Mouse (Mus musculus): ENCODE results near the gene Gm11639.

Gm11639 gene

DNA sequence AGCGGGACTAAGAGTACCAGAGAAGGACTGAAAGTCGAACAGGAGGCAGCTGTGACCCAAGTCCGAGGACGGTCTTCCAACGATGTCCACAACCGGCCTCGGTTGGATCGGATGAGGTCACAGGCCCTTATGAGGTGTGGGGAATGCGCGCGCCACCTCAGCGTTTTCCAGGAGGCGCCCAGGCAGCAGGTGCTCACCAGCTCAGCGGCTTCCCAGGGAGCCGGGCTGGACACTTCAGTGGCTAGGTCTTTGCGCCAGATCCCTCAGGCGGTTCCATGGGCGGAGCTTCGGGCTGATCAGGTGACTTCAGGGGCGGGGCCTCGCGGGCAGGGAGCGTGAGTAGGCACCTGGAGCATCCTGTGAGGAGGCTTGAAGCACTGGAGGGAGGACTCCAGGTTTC, at the start of gene Gm11639:
TSS of gene Gm11639 (plus strand) at position 160 of the 400 bp plus-strand sequence.
- DNase-seq = peak; percentile 71

DNA sequence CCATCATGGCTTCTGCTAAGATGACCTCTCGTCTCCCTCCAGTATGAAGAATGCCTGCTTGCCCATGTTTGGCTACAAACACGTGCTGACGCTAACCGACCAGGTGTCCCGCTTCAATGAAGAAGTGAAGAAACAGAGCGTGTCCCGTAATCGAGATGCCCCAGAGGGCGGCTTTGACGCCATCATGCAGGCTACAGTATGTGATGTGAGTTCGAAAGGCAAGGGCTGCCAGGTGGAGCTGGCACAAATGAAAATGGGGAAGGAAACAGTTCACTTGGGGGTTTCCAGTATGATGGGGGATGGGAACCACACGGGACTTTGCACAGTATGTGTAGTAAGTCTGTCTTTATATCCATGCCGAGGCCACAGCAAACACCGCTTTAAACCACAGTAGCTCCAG, 48.5 kb upstream of the Gm11639 start:
- no peak for DNase-seq

DNA sequence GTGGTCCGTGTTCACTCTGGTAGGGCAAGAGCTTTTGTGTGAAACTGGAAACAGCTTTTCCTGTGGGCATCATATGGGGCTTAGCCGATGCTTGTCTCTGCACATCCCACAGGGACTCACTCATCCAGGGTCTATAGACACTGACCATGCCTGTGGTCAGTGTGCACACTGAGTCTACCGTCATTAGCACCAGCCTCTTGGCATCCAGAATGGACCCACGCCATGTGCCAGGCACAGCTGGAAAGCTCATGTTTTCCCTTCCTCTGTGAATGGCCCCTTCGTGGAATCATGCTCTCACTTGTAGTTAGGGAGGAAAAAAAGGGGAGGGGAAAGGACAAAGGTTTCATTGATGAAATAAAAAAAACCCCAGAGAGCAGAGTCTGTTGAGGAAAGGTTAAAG, 47.5 kb upstream of the Gm11639 start:
- DNase-seq = no peak

DNA sequence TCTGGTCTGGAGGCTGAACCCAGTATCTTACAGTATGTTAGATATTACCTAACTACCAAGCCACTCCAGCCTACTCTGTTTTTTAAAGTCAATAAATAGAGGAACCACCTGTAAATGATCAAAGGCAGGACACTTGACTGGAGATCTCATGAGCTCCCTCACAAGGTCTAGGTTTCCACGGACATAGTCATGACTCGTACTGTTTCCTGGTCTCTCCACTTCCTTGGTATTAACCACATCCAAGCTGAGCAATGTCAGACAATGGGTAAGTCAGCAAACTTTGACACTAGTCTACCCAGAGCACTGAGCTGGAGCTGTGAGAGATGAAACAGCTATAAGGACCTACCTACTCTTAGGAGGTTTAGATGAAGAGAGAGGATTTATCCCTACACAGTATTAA, 46.6 kb upstream of the Gm11639 start:
- DNase-seq = no peak

DNA sequence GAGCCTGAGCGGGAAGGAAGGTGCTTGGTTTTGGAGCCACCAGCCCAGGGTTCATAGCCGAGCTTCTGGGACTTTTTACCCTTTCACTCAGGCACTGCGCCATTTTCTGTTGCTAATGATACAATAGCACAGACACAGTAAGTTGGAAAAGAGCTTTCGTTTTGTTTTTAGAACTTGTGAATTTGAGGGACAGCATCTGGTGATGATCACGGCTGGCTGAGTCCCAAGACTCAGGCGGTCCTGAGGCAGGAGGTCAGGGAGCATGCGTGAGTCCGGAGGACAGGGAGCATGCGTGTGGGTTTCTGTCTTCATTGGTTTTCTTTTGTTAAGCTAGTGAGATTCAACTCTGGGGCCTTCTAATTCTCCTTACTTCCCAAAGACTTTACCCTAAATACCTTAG, 45.9 kb upstream of the Gm11639 start:
- no peak for DNase-seq

DNA sequence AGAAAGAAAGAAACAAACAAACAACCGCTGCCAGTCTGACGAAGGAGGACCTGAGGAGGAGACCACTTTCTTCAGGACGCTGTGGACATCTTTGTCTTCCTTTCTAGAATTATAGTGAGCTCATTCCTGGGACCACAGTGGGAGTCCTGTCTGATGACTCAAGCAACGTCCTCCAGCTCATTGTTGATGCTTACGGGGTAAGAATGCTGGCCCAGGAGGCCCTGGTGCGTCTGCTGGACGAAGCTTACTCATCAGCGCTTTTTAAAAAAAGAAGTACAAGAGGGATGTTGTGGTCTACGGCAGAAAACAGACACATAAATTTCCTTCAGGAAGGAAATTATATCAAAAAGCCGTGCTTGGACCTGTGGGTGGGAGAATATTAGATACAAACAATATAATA, 44.6 kb upstream of the Gm11639 start:
- DNase-seq = no peak

DNA sequence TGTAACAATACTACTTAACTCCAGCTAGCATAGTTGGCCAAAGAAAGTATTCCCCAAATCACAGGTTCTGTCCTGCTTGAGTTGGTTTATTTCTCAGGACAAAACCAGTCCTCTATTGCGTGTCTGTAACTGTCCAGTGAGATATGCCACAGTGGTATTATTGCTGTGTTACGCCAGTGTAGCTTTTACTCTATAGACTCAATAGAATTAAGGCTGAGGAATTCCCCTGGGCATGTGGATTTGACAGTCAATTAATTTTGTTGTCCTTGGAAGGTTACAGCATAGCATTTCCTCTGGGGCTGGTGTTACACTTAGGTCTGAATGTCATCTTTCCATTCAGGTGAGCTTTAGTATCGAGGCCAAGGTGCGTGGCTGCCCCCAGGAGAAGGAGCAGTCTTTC, 42.3 kb upstream of the Gm11639 start:
- DNase-seq = no peak

DNA sequence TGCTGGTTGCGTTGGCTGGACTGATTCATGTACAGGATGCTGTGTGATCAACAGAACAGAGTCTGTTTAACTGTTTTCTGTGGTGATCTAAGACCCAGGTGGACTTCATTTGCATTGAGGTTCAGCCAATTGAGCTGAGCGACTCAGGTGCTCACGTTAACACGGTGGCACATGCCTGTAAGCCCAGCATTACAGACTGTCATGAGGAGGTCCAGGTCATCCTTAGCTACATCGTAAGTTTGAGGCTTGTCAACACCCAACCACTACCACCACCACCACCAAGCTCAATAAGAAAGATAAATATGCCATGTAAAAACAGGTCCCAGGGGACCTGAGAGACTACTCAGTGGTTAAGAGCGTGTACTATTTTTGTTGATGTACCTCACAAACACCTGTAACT, 40.1 kb upstream of the Gm11639 start:
- no peak for DNase-seq

DNA sequence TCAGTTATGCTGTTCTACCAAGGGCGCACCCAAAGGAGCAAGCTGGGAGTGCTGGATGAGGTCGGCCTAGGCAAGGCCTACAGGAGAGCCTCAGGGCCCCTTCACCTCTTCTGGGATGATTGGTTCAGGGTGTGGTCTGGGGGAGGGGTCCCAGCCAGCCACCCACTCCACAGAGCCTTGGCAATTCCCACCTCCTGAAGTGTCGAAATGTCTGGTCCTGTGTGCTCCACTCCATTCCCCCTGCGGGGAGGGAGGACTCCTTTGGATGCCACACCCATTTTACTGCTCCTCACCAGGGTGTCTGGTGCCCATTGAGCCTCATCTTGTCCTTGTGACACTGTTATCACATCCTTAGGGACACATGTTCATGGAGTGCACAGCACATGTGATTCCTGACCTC, 39.3 kb upstream of the Gm11639 start:
- no peak for DNase-seq

DNA sequence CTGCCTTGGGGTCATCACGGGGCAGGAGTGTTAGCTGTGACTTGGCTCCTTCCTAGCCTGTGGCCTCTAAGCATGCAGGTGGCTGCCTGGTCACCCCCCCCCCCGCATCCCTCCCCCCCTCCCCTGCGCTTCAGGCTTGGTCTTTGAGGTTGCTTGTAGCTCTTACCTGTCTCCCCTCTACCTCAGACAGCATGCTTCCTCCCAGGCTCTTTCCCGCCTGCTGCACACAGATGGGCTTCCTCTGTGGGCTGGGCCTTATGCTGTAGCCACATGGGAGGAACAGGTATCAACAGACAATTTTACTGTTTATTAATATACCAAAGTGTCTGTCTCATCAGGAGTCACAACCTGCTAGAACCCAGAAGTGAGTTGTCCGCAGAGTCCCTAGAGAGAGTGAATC, 38.9 kb upstream of the Gm11639 start:
- DNase-seq = no peak

DNA sequence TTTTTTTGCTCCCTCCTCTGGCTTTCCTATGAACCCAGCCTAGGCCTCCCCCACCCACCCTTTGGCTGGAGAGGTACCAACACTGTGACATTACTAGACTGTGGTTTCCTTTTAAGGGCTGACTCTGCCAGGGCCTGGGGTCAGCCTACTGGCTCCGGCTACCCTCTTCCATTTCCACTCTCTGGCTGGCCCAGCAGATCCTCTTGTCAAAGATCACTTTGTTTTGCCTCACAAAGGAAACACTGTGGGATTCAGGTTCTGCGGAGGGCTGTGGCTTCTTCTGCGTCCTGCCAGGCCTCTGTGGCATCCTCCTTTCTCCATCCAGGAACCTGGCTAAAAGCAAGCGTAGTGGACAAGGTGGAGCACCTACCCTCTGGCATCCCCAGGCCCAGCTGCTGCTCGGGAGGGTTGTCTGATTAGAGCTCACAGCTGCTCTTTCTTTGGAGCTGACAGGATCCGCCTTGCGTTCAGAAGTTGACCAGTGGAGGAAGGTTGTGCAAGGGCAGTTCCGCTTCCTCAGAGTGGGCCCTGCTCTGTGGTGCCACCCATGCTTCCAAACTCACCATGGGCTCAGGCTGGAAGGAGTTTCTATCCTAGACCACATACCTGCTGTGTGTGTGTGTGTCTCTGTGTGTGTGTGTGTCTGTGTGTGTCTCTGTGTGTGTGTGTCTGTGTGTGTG, 38.2 kb upstream of the Gm11639 start:
- peak; percentile 31 for DNase-seq

DNA sequence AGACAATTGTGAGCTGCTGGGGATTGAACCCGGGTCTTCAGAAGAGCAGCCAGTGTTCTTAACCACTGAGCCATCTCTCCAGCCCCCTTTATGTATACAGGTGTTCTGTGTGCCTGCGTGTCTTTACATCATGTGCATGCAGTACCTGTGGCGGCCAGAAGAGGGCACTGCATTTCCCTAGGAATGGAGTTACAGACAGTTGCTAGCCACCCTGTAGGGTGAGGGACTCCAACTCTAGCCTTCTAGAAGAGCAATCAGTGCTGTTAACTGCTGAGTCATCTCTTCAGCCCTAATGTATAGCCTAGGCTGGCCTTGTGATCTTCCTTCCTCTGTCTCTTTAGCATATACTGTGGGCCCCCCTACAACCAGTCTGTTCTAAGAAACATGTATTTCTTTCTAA, 36.9 kb upstream of the Gm11639 start:
- peak; percentile 42 for DNase-seq

DNA sequence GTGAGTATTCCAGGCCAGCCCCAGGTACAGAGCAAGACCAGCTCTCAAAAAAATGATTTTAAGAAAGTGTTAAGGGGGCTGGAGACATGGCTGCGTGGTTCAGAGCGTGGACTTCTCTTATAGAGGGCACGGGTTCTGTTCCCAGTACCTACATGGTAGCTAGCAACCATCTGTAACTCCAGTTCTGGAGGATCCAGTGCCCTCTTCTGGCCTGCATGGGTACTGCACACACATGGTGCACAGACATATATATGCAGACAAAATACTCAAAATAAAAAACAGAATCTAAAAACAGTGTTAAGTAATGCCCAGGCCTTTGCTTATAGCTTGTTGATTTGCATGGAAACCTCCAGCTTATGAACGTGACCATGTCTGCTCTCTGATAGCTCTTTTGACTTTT, 24.9 kb upstream of the Gm11639 start:
- DNase-seq = no peak

DNA sequence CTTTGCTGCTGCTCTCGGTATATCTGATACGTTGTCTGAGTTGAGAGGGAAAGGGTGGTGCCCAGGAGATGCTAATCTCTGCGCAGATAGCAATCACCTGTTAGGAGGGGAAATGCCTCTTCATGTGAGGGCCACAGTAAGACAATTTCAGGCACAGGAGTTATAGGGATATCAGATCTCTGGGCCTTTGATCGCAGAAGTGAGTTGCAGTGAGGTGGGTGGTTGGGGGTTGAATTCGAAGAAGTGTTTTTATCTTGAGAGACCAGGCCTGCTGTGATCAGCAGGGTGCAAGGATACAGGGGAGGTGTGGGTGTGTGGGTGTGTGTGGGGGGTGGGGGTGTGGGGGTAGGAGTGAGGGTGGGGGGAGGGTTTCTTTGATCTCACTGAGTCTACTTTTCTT, 24.4 kb upstream of the Gm11639 start:
- no peak for DNase-seq

DNA sequence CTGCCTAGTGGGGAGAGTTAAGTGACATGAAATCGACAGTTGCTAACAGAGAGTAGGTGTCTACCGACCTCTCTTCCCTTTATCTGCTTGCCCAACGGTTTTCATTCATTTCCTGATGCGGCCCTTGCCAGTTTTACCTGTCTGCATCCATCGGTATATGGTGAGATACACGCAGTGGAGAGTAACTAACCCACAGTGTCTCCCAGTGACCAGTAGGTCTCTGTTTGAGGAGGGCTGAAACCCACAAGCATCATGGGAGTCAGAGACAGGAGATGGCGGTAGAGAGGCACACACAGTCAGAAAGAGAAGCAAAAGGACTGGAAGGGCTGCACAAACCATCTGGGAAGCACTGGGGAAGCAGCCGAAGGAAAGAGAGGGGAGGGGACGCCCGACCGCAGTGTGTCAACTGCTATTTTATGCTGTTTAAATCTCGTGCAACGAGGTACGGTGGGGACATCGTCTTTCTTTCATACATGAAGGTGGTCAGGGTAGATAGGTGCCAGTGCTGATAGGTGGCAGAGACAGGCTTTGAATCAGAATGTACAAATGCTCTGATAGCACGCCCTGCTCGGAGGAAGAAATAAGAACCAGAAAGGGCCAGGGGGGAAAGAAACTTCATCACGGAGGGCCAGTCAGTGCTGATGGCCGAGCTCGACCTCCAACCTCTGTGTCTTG, 23.8 kb upstream of the Gm11639 start:
- peak; percentile 41 for DNase-seq

DNA sequence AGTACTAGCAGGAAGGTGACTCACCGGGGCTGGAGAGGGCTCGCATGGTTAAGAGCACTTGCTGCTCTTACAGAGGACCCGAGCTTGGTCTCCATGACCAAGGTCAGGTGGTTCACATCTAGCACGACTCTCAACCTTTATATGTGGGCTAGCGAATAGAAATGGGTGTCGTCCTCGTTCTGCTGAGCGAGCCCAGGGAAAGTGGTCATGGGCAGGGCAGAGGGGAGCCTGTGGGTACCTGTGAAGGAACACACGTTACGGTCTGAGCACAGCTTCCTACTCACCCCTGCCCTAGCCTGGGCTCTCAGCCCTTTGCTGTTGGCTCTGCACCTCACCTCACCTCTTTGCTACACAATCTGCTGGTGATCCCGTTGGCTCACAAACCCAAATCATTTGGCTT, 22.9 kb upstream of the Gm11639 start:
- DNase-seq = no peak

DNA sequence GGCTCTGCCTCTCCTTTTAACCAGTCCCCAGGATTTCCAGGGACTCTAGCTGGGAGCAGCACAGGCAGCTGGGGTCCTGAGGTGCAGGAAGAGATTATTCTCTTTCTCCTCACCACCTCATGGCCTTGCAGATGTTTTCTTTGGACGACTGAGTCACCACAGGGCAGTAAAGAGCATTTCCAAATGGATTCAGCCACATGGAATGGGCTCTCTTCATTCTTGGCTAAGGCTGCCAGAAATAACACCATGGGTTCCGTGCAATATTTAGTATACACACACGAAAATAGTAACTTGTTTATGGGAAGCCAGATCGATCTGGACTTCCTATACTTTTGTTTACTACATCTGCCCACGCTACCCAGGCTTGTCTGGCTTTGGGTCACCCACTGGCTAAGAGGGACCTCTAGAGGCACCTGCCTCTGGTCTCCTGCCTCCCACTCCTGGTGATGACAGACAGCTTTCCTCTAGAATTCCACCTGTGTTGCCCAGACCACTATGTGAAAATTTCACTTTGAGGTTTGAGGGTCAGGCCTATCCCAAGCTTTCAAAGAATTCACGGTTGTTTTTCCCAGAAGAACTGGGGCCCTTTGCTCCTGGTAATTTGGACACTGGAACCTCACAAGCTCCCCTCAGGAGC, 22.1 kb upstream of the Gm11639 start:
- DNase-seq = no peak

DNA sequence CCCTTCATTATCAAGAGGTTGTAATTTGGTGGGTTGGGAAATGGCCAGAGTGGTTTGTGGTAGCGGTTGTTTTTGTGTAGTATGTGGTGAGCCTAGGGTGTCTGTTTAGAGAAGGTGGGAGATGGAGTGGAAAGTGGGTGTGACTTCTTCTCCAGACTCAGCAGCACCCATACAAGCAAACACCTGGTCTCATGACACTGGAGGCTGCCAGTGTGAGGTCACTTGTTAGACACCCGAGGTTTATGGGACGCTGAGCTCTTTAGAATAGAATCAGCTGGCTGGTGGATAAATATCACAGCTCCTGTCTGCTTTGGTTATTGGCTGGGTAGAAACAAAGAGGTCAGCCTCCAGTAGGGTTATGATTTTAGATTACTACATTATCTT, 21.6 kb upstream of the Gm11639 start:
- DNase-seq = no peak

DNA sequence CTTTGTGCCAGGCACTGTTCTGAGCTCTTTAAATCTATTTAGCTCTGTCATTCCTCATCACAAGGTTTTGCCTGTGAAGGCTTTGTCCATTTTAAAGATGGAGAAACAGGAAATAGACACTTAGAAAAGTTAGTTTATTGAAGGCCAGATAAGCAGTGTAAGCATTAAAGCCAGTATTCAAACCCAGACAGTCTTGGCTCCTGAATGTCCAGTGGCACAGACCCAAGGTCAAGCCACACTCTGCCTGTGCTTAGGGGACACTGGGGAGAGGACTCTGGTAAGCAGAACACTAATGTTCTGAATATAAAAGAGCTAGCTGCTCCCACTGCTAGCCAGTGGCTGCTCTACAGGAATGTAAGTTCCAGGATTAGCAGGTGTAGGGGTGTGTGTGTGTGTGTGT, 21.1 kb upstream of the Gm11639 start:
- DNase-seq = no peak

DNA sequence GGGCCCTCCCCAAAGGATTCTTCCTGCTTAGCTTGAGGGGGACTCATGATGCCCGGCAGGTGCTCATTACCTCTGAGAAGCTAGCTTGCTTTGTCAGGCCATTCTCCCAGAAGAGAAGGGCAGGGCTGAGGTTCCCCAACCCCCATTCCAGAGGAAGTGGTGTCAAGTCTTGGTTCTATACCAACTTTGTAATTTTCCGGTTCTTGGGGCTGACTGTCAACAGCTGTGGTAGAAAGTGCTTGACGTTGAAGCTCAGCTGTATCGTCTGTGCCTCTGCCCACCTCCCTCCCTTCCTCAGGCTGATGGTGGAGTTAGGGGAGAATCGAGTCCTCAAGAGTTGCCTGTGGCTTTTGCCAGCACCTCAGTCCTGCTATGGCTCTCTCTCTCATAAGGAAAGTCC, 18.1 kb upstream of the Gm11639 start:
- DNase-seq = peak; percentile 43

DNA sequence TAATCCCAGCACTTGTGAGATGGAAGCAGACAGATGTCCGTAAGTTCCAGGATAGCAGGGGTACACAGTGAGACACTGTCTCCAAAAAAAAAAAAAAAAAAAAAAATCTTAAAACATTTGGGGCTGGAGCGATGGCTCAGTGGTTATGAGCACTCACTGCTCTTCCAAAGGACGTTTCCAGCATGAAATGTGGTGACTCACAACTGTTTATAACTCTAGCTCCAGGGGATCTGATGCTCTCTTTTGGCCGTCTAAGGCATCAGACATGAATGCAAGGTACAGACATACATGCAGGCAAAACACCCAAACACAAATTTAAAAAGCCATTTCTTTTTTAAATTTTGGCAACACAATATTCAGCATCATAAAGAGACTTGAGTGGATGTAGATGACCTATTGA, 12.1 kb upstream of the Gm11639 start:
- no peak for DNase-seq

DNA sequence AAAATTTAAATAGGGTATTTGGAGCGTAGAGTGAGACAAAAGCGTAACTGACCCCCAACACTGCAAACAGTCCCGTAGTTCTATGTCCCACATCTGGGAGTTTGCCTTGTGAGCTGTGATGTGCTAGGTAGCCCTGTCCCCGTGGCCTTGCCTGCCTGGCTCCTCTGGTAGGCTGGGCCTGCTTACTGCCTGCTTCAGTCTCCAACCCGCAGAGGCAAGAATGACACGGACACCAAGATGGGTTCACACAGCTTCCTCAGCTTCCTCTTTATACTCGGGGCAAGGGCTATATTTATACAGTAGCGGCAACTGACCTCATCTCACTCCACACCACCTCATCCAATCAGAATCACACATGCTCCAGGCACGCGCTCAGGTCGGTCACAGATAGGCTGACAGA, 10.7 kb upstream of the Gm11639 start:
- no peak for DNase-seq

DNA sequence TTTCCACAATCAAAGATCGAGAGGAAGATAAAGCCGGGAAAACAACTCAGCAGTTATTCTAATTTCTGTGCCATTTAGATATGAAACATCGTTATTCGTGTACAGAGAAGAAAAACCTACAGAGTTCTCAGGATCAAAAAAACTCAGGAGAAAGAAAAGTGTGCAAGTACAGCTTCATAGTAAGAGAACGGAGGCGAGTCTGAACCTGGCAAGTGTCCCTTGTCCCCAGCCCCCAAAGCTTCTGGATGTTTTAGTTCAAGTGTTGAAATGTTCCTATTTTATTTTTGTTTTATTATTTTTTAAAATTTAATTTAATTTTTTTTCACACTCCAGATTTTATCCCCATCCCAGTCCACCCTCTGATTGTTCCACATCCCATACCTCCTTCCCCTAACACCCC, 7.7 kb downstream of the Gm11639 start:
- DNase-seq = no peak

DNA sequence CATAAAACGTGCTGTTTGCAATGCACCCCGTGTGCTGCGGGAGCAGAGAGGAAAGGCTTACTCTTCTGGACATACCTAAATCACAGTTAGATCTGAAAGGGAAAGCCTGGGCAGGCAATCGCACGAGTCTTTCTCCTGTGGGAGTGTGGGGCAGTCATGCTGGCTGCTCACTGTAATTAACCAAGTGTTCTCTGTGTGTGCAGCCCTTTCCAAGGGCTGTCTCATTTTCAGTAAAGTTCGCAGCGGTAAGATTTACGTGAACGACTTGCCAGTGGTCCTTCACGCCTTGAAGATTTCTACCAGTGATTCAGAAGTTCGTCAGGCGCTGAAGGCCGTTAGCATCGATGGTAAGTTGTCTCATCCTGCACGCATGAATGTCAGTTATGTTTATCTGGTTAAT, 18.6 kb downstream of the Gm11639 start:
- DNase-seq = no peak

DNA sequence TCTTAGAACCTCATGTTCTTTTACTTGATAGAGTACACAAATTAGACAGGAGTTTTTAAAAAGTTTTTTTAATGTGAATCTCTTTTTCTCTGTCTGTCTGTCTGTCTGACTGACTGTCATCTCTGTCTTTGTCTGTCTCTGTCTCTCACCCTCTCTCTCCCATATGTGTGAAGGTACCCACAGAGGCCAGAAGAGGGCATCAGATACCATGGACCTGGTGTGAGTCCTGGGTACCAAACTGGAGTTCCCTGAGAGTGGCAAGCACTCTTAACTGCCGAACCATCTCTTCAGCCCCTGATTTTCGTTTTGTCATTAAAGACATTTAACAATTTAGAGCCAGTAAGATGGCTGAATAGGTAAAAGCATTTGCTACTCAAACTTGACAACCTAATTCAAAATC, 21.6 kb downstream of the Gm11639 start:
- no peak for DNase-seq
